Mouse (Mus musculus) embryo, embryonic 10.5 days (tissue): ENCODE data around the gene Sult1c2.
A peak's percentile ranks its signal among the peaks of the same experiment; 100 is the strongest.
"Not testable (repeated sequence)": the region's sequence is repeated elsewhere in the genome, so short reads cannot be mapped to it uniquely, and the experiment has no call there.

Experiments used
- DNase-seq: peaks from one replicate; pipeline ENCODE4 v3.0.0-alpha.2; 2015; ENCODE audit warnings: low spot score

Sult1c2 gene

GRCm38 (mm10) chr17:53846206-53846605 is at the start of gene Sult1c2:
Gene Sult1c2, minus strand, starts transcription at chr17:53846339.
- no peak for DNase-seq

GRCm38 (mm10) chr17:53879006-53879675 is 33.0 kb upstream of the Sult1c2 start:
- DNase-seq: not testable (repeated sequence)

- no peak for DNase-seq
Measured at GRCm38 (mm10) chr17:53874433-53874832, 28.3 kb upstream of the Sult1c2 start.

DNA sequence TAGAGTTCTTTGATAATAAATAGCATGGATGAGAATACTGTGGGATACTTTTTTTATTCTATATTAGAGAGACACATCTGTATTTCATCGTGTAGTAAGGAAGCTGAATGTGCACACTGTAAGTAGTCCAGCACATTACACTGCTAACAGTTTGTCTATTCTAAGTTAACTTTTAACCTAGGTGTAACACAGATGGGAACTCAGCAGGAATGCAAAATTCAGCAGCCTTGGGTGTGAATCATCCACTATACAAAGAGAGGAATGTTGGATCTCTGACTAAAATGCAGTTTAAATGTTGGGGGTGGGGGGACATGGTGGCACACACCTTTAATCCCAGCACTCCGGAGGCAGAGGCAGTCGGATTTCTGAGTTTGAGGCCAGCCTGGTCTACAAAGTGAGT is 26.1 kb upstream of the Sult1c2 start:
- no peak for DNase-seq

DNA sequence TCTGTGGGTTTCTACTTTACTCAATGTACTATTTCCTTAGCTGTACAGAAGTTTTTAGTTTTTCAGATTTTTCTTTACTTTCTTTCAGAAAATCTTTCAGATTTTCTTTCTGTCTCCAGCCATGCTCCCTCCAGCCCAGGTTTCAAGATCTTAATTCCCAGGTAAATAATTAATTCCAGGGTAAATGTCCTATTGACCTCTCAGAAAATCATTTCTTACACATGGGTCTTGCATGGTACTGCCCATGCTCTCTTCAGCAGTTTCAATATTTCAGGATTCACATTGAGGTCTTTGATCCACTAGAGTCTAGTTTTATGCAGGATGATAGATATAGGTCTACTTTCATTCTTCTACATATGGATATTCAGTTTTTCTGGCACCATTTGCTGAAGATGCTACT is 23.8 kb upstream of the Sult1c2 start:
- no peak for DNase-seq

- no peak for DNase-seq
Measured at GRCm38 (mm10) chr17:53865260-53865955, 19.3 kb upstream of the Sult1c2 start.

GRCm38 (mm10) chr17:53860548-53860947 is 14.4 kb upstream of the Sult1c2 start:
- no peak for DNase-seq

GRCm38 (mm10) chr17:53854992-53855391 is 8.9 kb upstream of the Sult1c2 start:
- no peak for DNase-seq

GRCm38 (mm10) chr17:53845796-53846195 is 343 bp downstream of the Sult1c2 start:
- DNase-seq: no peak

GRCm38 (mm10) chr17:53833366-53833765 is 12.8 kb downstream of the Sult1c2 start:
- DNase-seq: peak; percentile 22

DNA sequence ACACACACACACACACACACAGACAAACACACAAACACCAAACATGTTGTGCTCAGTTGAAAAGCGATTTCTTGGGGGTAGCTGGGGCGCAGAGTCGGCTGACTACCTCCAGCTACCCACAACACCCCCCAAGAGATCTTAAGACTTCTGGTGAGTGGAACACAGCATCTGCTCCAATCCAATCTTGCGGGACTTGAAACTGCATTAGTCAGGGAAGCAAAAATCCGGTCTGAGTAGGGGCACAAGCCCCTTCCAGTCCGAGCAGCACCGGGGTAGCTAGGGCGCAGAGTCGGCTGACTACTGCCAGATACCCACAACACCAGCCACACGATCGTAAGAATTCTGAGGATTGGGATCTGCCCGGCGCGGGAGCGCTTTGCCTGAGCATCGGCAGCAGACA is 42.2 kb downstream of the Sult1c2 start:
- not testable (repeated sequence) for DNase-seq

- DNase-seq: no peak
Measured at GRCm38 (mm10) chr17:53783381-53783780, 62.8 kb downstream of the Sult1c2 start.
